Mouse (Mus musculus) small intestine, adult 2 months (tissue): Measurements from ENCODE around the gene Sox15.

ENCODE experiments used
- CTCF ChIP-seq: fragments of 200-500 bp; IDR thresholded peaks from 2 replicates; pipeline ENCODE4 v1.5.1; 2012; ENCODE audit warnings: low read depth, mild to moderate bottlenecking, control low read depth, inconsistent platforms, low read length, moderate library complexity, mixed read lengths; ENCODE audit not compliant: insufficient replicate concordance, insufficient read length; ENCODE audit errors: extremely low read depth
- POLR2A ChIP-seq: fragments of 200-500 bp; IDR thresholded peaks from 2 replicates; pipeline ENCODE4 v1.6.1; 2012; ENCODE audit warnings: low read depth, mild to moderate bottlenecking, control low read depth, inconsistent platforms, low read length, moderate library complexity

GRCm38 (mm10) chr11:69656065-69656455 is 946 bp downstream of the Sox15 start:
- TF ChIP-seq POLR2A (no peak), CTCF (no peak)
